Mouse (Mus musculus) liver, adult 2 months (tissue): ENCODE results near the gene Mdga1. TPM values are rescaled to one million over a fixed set of nuclear protein-coding genes. Genes with fewer than 3 reads are reported as not detected.

Source experiments
- DNase-seq: peaks from one replicate; pipeline ENCODE4 v3.0.0-alpha.2; 2011; ENCODE audit warnings: low read depth, low spot score; ENCODE audit errors: extremely low read depth
- H3K27ac ChIP-seq: fragments of 200-500 bp; replicated peaks from 2 replicates; pipeline ENCODE4 v1.5.1; 2012; ENCODE audit warnings: low read depth, mild to moderate bottlenecking, control low read depth, inconsistent platforms, low read length; ENCODE audit not compliant: insufficient read depth
- H3K27me3 ChIP-seq: fragments of 200-500 bp; 2 replicates; pipeline ENCODE4 v1.6.1; 2012; ENCODE audit warnings: mild to moderate bottlenecking, moderate library complexity, low read length, inconsistent platforms; ENCODE audit not compliant: control insufficient read depth, insufficient read depth
- H3K36me3 ChIP-seq: fragments of 200-500 bp; 2 replicates; pipeline ENCODE4 v1.6.1; 2012; ENCODE audit warnings: low read length, inconsistent platforms; ENCODE audit not compliant: control insufficient read depth, insufficient read depth
- H3K4me1 ChIP-seq: fragments of 200-500 bp; 2 replicates; pipeline ENCODE4 v1.6.1; 2011; ENCODE audit warnings: low read length; ENCODE audit not compliant: control insufficient read depth, insufficient read depth
- H3K4me3 ChIP-seq: fragments of 200-500 bp; 2 replicates; pipeline ENCODE4 v1.5.1; 2011; ENCODE audit warnings: low read depth, mild to moderate bottlenecking, control low read depth, low read length, moderate library complexity; ENCODE audit not compliant: insufficient read depth
- H3K79me2 ChIP-seq: fragments of 200-500 bp; 2 replicates; pipeline ENCODE4 v1.6.1; 2012; ENCODE audit warnings: inconsistent platforms, mild to moderate bottlenecking, low read length, moderate library complexity; ENCODE audit not compliant: control insufficient read depth, insufficient read depth
- H3K9ac ChIP-seq: fragments of 200-500 bp; 2 replicates; pipeline ENCODE4 v1.6.1; 2012; ENCODE audit warnings: low read depth, mild to moderate bottlenecking, control low read depth, inconsistent platforms, low read length
- CTCF ChIP-seq: fragments of 200-500 bp; IDR thresholded peaks from 2 replicates; pipeline ENCODE4 v1.5.1; 2011; ENCODE audit warnings: low read depth, low read length, control low read depth
- POLR2A ChIP-seq: fragments of 200-500 bp; IDR thresholded peaks from 2 replicates; pipeline ENCODE4 v1.6.1; 2011; ENCODE audit warnings: low read length, control low read depth; ENCODE audit not compliant: insufficient read depth; ENCODE audit errors: extremely low read depth
- WGBS: fragments of 180-500 bp; shearing (Covaris S2); methylation state at CpG from one replicate; pipeline ENCODE4 v1.1.7; 2018; 5-methylcytosine and 5-hydroxymethylcytosine counted together
- polyA plus RNA-seq: library from polyadenylated mRNA; depleted of rRNA; stranded (reverse); fragments of >200 nt; gene quantifications from 2 replicates; pipeline ENCODE4 v1.2.3, GENCODE M21; 2012
- total RNA-seq: library from RNA; depleted of rRNA; stranded (reverse); fragments of >200 nt; gene quantifications from 2 replicates; pipeline ENCODE4 v1.2.3, GENCODE M21; 2014

Gene Mdga1
- total and polyA plus RNA-seq, 2 experiments = 0.09 to 0.64 TPM

- Histone ChIP-seq H3K9ac (no peak overlapping the region), H3K4me3 (no peak overlapping the region), H3K4me1 (peaks cover 3% of the 10 kb centered on the region; the same call in 1 of the 2 replicates), H3K36me3 (no peaks in the 10 kb centered on the region), H3K27ac (no peak overlapping the region), H3K27me3 (no peaks in the 10 kb centered on the region), H3K79me2 (no peaks in the 10 kb centered on the region)
- 92% methylated on average over 7 of the region's 7 CpGs for WGBS
- TF ChIP-seq CTCF (no peak), POLR2A (no peak)
- no peak for DNase-seq
These were observed 126.3 kb downstream of the Mdga1 start for GRCm38 (mm10) chr17:29843419-29844162.

GRCm38 (mm10) chr17:29841781-29842690 lies 127.9 kb downstream of the Mdga1 start:
- no peak overlapping the region for H3K27ac ChIP-seq
- 14% methylated on average over 46 of the region's 46 CpGs for WGBS
- peak; percentile 58 for DNase-seq
- H3K79me2 ChIP-seq = no peaks in the 10 kb centered on the region
- peaks cover 3% of the 10 kb centered on the region; the same call in 1 of the 2 replicates for H3K4me1 ChIP-seq
- TF ChIP-seq POLR2A = no peak
- TF ChIP-seq CTCF = no peak
- H3K36me3 ChIP-seq = no peaks in the 10 kb centered on the region
- H3K4me3 ChIP-seq = peak overlapping the region; percentile 66
- no peaks in the 10 kb centered on the region for H3K27me3 ChIP-seq
- H3K9ac ChIP-seq = peak overlapping the region; percentile 46

- TF ChIP-seq POLR2A = no peak
- TF ChIP-seq CTCF = no peak
- Histone ChIP-seq H3K9ac (no peak overlapping the region), H3K27me3 (no peaks in the 10 kb centered on the region), H3K36me3 (no peaks in the 10 kb centered on the region), H3K27ac (no peak overlapping the region), H3K4me1 (peaks cover 3% of the 10 kb centered on the region; the same call in 1 of the 2 replicates), H3K79me2 (no peaks in the 10 kb centered on the region), H3K4me3 (no peak overlapping the region)
- 51% methylated on average over 3 of the region's 3 CpGs for WGBS
- no peak for DNase-seq
These were observed 131.9 kb downstream of the Mdga1 start for GRCm38 (mm10) chr17:29838029-29838428.

GRCm38 (mm10) chr17:29837441-29837840 lies 132.4 kb downstream of the Mdga1 start:
- H3K36me3 ChIP-seq = no peaks in the 10 kb centered on the region
- no peak overlapping the region for H3K27ac ChIP-seq
- H3K4me1 ChIP-seq = peaks cover 3% of the 10 kb centered on the region; the same call in 1 of the 2 replicates
- no peaks in the 10 kb centered on the region for H3K79me2 ChIP-seq
- no peak overlapping the region for H3K4me3 ChIP-seq
- no peaks in the 10 kb centered on the region for H3K27me3 ChIP-seq
- H3K9ac ChIP-seq = no peak overlapping the region
- DNase-seq = no peak
- no peak for TF ChIP-seq POLR2A
- TF ChIP-seq CTCF = no peak
- WGBS = 57% methylated on average over 8 of the region's 8 CpGs

- Histone ChIP-seq H3K27ac (no peak overlapping the region), H3K4me1 (no peaks in the 10 kb centered on the region), H3K4me3 (no peak overlapping the region), H3K27me3 (no peaks in the 10 kb centered on the region), H3K36me3 (no peaks in the 10 kb centered on the region), H3K9ac (no peak overlapping the region), H3K79me2 (no peaks in the 10 kb centered on the region)
- 78% methylated on average over 7 of the region's 7 CpGs for WGBS
- TF ChIP-seq POLR2A (no peak), CTCF (no peak)
- DNase-seq = no peak
These were observed 135.1 kb downstream of the Mdga1 start for GRCm38 (mm10) chr17:29834768-29835167.
